Mouse (Mus musculus) embryo, embryonic 10 days (tissue): Measurements from ENCODE around the gene Slc50a1.

ENCODE experiments used
- DNase-seq: peaks from one replicate; pipeline ENCODE4 v3.0.0-alpha.2; 2015; ENCODE audit warnings: low spot score

Slc50a1 gene

DNA sequence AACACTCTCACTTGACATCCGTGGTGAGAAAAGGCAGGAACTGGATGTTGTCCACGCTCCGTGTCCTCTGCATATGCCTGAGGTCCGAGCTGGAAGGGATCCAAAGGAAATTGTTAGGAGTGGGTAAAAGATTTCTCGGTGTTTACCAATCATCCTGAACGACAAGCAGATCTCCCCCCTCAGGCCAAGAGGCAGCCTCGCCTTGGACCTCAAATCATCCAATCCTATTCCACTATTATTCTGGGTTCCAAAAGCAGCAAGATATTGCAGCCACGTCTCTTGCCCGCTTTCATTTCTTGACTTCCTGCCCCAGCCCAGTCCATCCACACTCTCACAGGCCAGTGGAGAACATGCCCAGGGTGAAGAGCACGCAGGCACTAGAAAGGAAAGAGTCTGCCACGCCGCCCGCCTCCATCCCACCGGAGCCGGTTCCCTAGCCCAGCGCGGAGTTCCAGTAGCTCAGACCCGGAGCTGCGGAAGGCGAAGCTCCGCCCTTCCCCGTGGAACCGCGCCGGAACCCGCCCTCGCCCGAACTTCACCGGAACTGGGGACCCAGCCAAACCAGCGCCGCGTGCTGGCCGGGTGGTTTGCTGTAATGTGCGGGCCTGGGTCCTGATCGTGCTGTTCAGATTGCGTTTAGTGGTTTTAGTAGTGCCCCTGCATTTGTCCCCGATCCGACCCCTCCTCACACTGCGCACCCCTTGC is at the start of gene Slc50a1:
Gene Slc50a1 (minus strand): TSS at position 520 of the 705 bp plus-strand sequence.
- peak; percentile 76 for DNase-seq

DNA sequence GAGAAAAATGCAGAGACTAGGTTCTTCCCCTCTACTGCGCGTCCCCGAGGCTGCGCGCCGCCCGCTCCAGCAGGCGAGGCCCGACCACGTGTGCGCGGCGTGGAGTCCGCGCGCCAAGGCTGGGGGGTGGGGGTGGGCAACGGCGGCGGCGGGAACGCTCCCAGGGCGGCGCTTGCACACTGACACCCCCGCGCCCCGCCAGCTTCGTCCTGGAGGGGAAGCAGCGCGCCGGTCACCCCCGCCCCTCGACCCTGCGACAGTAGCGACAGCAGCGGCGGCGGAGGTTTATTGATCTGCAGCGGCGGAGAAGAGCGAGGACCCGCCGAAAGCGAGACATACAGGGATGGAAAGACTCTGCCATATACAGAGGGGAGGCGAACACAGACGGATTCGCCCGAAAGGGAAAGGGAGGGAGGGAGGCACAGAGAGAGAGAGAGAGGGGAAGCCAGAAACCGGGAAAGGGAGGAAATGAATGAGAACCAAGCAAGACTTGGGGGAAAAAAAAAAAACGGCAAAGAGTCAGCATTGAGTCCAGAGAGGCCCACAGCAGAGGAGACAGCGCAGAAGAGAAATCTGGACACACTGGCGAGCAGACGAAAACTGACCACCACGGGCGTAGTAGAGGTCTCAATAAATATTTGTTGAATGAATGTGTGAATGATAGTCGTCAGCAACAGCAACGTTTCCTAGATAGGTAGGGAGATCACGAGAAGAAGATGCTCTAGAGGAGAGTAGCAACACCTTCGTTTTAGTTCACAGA is 49.4 kb upstream of the Slc50a1 start:
- DNase-seq = no peak

DNA sequence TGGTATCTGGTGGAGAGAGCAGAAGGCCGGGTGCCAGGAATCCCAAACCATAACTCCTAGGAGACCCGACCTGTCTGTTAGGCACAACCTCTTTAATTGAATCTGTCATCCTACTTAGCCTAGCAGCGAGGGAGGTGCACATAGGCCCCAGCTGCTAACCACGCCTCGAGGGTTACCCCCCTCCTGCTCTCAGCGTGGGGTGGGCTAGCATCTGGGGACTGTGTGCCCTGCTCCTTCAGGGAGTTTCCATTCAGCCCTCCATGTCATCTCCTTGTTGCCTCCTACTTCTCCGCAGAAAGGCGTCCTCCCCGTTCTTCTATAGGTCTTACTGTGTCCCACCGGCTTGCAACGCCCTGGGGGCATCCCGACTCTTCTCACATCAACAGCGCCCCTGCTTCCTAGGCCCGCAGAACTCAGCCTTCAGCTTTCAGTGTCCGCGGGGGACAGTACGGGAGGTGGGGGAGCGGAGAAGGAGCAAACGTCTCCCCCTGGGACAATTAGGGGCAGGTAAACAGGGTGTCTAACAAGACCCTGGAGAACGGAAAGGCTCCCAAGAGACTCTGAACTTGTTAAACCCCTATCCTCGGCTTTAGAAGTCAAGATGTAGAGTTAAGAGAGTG is 48.7 kb upstream of the Slc50a1 start:
- no peak for DNase-seq

DNA sequence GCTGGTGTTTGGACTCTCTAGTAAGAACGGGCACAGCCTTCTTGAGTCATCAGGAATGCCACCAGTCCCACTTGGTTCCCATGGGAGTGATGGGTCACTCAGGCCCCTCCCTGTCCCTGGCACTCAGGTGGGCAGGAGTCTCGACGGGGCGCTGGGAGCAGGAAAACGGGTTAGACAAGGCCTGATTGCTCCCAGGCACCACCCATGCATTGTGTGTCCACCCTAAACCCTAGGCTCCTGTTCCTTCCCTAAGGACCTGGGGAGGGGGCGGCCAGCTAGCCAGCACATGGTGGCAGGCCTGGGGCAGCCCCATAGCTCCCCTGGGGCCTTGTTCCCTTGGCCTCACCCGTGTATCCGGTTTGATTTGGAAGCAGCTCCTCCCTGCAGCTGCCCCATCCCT is 47.9 kb upstream of the Slc50a1 start:
- no peak for DNase-seq

DNA sequence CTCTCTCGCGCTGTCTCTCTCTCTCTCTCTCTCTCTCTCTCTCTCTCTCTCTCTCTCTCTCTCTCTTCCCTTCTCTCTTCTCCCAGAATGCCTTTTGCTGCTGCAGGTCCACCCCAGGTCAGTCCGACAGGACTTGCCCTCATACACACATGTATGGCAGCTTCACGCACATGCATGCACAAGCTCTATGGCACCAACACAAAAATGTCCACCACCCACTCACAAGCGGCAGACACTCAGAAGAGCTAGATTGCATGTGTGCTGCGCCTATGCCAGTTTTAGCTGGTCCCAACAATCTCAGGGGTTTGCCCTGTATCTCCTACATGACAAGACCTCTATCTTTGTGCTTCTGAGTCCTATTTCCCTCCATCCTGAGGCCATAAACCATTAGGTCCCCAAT is 46.9 kb upstream of the Slc50a1 start:
- DNase-seq = no peak

DNA sequence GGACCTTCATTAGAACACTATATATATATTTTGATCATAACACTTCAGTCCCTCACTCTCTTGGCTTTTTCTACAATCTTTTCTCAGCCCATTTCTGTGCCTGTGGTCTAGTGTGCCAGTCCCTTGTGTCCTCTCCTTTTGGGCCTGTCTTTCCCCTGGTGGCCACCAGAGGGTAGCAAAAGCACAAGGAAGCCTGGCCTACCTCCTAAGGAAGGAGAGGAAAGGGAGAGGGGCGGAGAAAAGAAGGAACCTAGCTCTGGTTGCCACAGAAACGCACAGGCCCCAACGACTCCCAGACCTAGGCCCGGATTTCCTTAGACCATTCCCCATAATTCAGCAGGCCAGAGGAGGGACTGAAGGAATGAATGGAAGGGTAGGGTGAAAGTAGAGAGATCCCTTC is 46.5 kb upstream of the Slc50a1 start:
- peak; percentile 95 for DNase-seq

DNA sequence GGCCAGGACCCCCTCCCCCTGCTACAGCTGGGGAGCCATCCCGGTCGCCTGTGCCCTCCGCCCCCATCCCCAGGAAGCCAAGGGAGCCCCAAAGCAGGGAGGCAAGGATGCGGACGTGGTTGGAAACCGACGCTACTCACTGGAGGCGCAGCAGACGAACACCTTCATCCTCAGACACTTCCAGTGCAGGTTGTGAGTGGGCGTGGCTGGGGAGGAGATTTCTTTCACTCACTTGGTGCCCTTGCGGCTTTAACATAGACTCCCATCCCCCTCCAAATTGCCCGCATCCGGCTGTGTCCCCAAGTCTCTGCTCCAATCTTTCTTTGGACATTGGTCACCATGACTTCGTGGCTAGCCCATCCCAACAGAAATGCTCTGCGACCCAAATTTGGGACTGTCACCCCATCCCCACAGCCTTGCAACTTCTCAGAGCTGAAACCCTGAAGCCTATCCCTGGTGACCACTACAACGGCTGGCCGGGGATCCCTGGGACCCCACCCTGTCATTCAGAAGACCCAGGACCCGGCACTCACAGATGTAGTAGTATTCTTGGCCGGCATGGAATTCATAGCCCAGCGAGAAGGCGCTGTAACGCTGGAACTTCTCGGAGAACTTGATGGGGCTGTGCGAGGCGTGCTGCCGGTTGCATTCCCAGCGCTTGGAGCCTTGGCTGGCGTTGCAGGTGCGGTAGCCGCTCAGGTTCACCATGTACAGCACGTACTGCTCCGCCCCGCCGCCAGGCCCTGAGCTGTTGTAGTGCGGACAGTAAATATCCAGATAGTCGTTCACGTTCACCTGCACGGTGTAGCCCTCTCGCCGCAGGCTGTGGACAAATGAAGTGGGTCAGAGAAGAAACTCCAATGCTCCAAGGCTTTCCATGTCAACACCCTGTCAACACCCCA is 45.8 kb upstream of the Slc50a1 start:
- DNase-seq = no peak

DNA sequence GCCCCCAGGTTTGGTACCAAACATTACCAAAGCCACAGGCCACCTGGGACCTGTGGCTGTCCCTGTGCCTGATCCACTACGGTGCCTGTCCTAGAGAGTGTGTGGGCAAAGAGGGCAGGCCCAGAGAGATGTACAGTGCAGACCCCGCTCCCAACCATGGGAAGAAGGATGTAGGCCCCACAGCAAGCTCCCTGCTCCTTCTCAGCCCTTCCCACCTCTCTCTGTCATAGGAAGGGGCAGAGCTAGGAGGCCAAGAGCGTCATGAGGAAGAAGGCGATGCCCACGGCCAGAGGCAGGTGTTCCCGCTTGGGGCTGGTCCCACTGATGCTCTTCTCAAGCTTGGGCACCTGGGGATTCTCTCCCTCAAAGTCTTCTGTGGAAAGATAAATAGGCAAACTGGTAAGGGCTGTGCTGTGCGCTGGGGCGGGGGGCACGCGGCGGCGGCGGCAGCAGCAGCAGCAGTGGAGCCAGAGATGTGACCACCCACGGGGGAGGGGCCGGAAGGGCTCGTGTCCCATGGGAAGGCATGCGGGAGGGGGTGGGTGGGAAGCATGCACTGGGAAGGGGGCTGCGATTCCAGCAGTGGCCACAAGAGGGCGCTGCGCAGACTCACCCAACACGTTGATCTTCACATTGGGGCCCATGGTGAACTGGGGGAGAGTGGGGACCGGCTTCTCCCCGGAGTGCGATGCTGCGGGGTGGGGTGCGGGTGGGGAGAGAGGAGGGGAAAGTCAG is 45.0 kb upstream of the Slc50a1 start:
- DNase-seq = peak; percentile 90

DNA sequence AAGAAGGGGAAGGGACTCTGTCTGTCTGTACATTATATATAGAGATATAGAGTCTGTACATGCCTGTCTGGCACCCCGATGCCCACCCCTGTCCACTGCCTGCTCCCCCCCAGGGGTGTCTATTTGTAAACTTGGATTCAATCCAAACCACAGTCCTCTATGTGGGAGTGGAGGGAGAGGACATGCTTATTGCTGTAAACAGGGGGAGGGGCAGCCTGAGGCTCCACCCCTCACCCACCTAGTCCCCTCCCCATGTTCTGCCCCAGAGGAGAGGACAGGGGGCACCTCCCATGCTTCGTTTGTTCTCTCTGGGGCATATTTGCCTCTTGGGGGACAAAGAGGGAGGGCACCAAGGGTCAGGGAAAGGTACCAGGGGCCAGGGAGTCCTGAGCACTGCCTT is 44.4 kb upstream of the Slc50a1 start:
- no peak for DNase-seq

DNA sequence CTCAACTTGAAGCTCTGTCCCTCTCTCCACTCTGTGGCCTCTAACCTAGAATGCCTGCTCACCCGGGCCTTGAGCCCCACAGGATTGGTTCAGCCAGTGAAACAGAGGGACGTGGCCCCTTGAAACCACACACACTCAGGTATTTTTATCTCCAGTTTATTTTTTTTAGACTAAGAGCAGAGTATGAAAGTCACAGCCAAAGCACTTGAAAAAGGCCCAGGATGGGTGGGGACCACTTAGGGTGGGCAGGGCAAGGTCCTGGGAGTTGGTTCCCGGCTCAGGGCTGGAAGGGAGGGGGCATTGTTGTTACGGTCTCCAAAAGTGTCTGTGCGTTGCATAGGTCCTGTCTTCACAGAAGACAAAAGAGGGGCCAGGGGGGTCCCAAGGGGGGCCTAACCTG is 44.0 kb upstream of the Slc50a1 start:
- no peak for DNase-seq

DNA sequence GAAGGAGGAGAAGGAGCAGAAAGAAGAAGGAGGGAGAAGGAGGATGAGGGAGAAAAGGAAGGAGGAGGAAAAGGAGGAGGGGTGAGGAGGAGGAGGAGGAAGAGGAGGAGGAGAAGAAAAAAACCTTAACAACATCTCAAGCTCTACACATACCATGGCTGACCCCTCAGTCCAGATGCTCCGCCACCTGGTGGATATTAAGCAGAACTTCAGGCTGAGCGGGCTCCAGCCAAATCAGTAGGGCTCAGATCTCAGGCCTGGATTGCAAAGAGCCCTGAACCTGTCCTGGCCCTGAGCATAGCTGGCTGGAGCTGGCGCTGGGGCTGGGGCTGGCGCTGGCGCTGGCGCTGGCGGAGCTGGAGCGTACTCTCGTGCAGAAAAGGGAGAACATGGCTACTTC is 37.7 kb upstream of the Slc50a1 start:
- DNase-seq = peak; percentile 89

DNA sequence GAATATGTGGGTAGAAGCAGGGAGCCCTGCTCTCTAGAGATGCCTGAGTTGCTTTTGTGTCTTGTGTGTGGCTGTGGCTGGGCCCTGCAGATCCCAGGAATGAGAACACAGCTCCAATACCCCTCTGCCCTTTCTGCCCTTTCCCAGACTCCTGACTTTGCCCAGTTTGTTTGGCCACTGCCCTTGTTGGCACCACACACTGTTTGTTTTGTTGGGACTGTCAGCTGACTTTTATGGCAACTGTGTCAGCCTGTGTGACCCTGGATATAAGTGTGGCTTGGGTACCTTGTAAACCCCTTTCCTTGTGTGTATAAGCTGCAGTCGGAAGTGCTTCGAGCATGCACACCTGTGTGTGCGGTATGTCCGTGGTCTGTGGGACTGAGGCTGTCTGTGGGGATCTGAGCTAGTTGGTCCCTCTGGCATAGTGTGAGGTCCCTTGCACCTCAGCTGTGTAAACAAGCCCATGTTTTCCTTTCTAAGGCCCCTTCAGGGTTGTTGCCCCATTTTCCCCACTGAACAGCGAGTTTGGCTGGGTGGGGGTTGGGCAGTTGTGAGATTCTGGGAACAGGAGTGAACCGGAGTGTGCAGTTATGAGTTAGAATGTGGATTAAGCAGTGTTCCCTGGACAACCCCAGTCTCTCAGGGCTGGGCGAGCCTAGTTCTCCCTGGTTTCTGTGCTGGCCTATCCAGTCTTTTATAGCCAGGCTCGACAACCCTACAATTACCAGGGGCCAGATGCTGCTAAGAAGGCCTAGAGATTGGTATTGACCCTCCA is 35.4 kb upstream of the Slc50a1 start:
- DNase-seq = no peak

DNA sequence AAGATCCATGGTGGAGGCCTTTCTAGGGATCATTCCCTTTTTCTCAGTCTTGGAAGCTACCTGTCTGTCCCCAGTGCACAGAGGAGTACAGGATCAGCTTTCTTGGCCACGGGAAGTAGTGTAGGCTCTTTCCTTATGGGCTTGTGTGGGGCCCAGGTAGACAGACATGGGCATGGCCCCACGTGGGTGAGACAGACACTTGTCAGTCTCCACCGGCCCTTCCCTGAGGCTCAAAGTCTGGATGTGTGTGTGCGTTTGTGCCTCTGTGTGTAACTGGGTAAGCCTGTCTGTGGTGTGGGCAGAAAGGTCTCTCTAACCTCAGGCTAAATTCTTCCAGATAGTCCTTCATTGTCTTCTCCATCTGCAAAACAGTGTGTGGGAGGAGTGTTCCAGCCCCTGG is 34.7 kb upstream of the Slc50a1 start:
- no peak for DNase-seq

DNA sequence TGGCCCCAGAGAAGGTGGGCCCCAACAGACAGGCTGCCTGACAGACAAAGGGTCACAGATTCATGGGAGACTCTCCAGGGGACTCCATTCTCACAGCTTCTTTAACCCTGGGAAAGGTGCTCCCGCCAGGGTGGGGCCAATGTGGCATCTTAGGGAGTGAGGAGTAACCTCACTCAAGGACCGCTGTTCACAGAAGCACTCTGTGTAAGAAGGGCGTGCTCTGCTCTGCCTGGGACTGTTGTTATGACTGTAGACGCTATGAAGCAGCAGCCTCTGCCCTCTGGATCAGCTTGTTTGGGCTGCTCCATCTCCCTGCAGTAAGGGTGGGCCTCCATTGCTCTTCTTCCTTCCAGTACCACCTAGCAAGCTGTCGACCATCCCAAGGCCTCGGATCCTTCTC is 34.1 kb upstream of the Slc50a1 start:
- no peak for DNase-seq

DNA sequence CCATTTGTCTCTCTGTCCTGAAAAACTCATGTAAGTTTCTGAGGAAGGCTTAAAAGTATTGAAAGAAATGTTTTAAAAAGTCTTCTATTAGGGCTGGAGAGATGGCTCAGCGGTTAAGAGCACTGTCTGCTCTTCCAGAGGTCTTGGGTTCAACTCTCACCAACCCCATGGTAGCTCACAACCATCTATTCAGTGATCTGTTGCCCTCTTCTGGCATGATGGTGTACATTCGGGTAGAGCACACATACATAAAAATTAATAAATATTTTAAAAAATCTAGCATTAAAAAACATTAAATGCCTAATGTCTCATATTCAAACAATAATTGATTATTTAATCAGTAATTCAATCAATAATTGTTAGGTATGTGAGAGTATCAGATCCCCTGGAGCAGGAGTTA is 30.1 kb upstream of the Slc50a1 start:
- no peak for DNase-seq

DNA sequence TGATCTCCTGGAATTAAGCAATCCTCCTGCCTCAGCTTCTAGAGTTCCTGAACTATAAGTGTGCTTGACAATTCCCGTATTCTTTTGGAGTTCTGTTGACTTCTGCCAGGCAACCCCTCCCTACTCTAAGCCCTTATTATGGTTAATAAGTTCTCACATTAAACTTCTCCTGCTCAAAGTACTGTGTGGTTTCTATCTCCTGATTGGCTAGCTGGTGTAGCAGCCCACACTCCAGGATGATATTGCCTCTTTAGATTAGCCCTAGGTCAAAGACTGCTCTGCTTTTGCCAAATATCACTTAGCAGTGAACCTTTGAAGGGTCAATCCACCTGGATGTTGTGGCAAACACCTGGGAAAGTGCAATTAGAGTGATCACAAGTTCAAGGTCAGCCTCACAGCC is 29.7 kb upstream of the Slc50a1 start:
- no peak for DNase-seq

DNA sequence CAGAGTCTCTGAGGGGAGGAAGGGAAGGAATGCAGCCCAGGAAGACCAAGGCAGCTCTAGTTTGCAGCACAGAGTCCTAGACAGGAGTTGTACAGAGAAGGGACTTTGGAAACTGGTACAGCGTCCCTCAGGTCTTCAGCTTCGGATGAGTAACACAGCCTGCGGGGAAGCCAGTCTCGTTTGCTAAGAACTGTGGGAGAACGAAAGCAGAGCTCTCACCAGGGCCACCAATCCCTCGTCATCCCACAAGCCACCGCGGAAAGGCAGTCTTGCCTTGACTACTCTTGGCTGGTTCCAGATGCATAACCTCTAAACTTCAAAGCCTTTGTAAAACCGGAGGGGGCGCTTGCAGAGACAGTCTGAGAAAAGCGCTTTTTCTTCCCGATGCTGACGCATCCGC is 29.1 kb upstream of the Slc50a1 start:
- peak; percentile 66 for DNase-seq

DNA sequence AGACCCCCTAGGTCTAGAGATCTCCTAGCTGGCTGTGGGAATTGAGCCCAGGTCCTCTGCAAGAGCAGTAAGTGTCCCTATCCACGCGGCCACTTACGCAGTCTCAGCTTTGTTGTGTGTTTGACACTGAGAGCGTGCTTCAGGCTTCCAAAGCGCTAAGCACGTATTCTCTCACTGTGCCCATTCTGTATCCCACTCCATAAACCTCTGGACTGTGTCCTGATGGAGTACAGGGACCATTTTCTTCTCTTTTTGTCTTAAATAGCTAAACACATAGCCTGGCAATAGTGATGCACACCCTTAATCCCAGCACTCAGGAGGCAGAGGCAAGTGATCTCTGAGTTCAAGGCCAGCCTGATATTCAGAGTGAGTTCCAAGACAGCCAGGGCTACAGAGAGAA is 28.5 kb upstream of the Slc50a1 start:
- no peak for DNase-seq

DNA sequence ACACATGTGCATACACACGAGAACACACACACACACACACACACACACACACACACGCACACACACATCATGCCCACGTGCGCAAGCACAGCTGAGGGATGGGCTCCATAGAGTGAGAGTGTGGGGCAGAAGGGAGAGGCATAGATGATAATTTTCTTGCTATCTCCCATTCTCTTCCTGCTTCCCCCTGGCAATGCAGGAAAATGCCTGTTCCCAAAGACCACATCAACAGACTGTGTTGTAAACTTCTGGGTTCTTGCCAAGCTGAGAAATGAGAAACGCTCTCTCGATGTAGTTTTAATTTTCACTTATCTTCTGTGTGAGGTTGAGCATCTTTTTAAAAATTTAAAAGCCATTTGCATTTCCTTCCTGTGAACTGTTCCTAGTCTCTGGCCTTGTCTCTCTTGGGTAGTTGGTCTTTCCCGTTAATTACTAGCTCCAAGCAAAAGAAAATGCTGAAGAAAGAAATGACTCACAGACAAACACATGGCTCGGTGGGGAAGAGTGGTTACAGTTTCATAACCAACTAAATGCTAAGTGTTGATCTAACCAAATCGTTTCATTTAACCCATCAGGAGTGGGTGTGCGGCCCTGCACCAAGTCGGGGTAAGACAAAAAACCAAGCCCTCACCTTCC is 26.5 kb upstream of the Slc50a1 start:
- no peak for DNase-seq

DNA sequence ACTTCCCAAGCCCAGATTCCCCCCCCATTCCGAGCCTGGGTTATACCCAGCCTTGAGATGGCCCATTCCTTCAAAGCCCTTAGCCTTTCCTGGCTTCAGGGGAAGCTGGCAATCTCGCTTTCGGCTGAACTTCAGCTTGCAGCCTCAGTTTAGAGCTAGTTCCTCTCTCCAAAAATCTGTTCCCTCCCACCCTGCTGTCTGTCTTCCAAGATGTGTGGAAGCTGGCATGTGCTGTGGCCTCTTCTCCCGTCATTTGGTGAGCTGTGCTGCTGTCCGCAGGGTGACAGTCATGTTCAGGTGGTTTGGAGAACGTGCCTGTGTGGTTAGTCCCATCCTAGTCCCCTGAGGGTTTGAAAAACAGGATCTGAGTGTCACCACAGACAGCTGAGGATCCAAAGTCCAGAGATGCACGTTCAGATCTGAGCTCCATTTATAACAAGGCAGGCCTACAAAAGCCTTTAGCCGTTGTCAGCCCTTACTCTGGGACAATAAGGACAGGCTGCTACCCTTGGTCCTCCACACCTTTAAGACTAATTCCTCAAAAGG is 25.4 kb upstream of the Slc50a1 start:
- DNase-seq = no peak
